Mouse (Mus musculus): ENCODE results near the gene Gm13030. TPM values are rescaled to one million over a fixed set of nuclear protein-coding genes. Genes with fewer than 3 reads are reported as not detected.

Gene Gm13030
- polyA plus RNA-seq, 1 experiment, result not detected

- no peak for TF ChIP-seq GATA1 (IDR thresholded peaks at IDR 0.05; ENCODE audit: low read length)
Measured at GRCm38 (mm10) chr4:138840726-138841125, 33.0 kb downstream of the Gm13030 start.

- no peak for TF ChIP-seq GATA1 (IDR thresholded peaks at IDR 0.05; ENCODE audit: low read length)
Measured at GRCm38 (mm10) chr4:138839806-138840205, 34.0 kb downstream of the Gm13030 start.

- TF ChIP-seq GATA1 (IDR thresholded peaks at IDR 0.05; ENCODE audit: low read length), result no peak
Measured at GRCm38 (mm10) chr4:138827147-138827546, 46.6 kb downstream of the Gm13030 start.

GRCm38 (mm10) chr4:138825751-138826567 lies 47.8 kb downstream of the Gm13030 start:
- no peak for TF ChIP-seq GATA1 (IDR thresholded peaks at IDR 0.05; ENCODE audit: low read length)

GRCm38 (mm10) chr4:138824660-138825059 lies 49.1 kb downstream of the Gm13030 start:
- no peak for TF ChIP-seq GATA1 (IDR thresholded peaks at IDR 0.05; ENCODE audit: low read length)

- no peak for TF ChIP-seq GATA1 (IDR thresholded peaks at IDR 0.05; ENCODE audit: low read length)
Measured at GRCm38 (mm10) chr4:138821036-138821435, 52.7 kb downstream of the Gm13030 start.

Other genes with a start within 250 kb of the Gm13030 start
- not detected in 2 replicates for gene Vwa5b1, start 238.1 kb downstream of the Gm13030 start, polyA plus RNA-seq (2012)
- gene Pla2g2c, start 149.2 kb downstream of the Gm13030 start, polyA plus RNA-seq (2012), result not detected in 2 replicates
- not detected in 2 replicates for gene Ubxn10, start 136.8 kb downstream of the Gm13030 start, polyA plus RNA-seq (2012)
- gene Pla2g2f, start 116.3 kb downstream of the Gm13030 start, polyA plus RNA-seq (2012), result not detected in 2 replicates
- not detected in 2 replicates for gene Pla2g2d, start 98.2 kb downstream of the Gm13030 start, polyA plus RNA-seq (2012)
- 5.0 and 7.2 TPM in 2 replicates for gene Pla2g5, start 10.5 kb downstream of the Gm13030 start, polyA plus RNA-seq (2012)
- not detected in 2 replicates for gene Pla2g2e, start 4.0 kb upstream of the Gm13030 start, polyA plus RNA-seq (2012)
- gene Otud3, start 40.0 kb upstream of the Gm13030 start, polyA plus RNA-seq (2012), result 15.5 and 16.5 TPM in 2 replicates
- gene Rnf186, start 93.1 kb upstream of the Gm13030 start, polyA plus RNA-seq (2012), result not detected in 2 replicates
- 16.4 and 20.4 TPM in 2 replicates for gene Tmco4, start 98.9 kb upstream of the Gm13030 start, polyA plus RNA-seq (2012)
- 0.04 TPM in 1 of 2 replicates, not detected in the other for gene Htr6, start 201.6 kb upstream of the Gm13030 start, polyA plus RNA-seq (2012)
- gene Nbl1, start 219.0 kb upstream of the Gm13030 start, polyA plus RNA-seq (2012), result 0.29 and 0.36 TPM in 2 replicates

Data from G1E-ER4 (cell line).